Mouse (Mus musculus) thymus, adult 2 months (tissue): Measurements from ENCODE around the gene Zfp324.

Source experiments
- CTCF ChIP-seq: fragments of 200-500 bp; IDR thresholded peaks from 2 replicates; pipeline ENCODE4 v1.5.1; 2012; ENCODE audit warnings: mild to moderate bottlenecking, control low read depth, low read length, moderate library complexity, borderline replicate concordance; ENCODE audit not compliant: control insufficient read depth, poor library complexity, insufficient read depth; ENCODE audit errors: extremely low read depth
- POLR2A ChIP-seq: fragments of 200-500 bp; IDR thresholded peaks from 2 replicates; pipeline ENCODE4 v1.6.1; 2012; ENCODE audit warnings: mild to moderate bottlenecking, low read length, control low read depth, moderate library complexity; ENCODE audit not compliant: control insufficient read depth, poor library complexity, insufficient read depth; ENCODE audit errors: extremely low read depth

- TF ChIP-seq CTCF (no peak), POLR2A (no peak)
These were observed 4.0 kb upstream of the Zfp324 start for GRCm38 (mm10) chr7:12961511-12962141.
